Mouse (Mus musculus): ENCODE measurements at regions not wholly inside any gene's neighbourhood (a gene's known extent, or its start where the extent isn't known, plus 50 kb on each side); places are given as distances from the start of the nearest gene placed in this dataset.

DNA sequence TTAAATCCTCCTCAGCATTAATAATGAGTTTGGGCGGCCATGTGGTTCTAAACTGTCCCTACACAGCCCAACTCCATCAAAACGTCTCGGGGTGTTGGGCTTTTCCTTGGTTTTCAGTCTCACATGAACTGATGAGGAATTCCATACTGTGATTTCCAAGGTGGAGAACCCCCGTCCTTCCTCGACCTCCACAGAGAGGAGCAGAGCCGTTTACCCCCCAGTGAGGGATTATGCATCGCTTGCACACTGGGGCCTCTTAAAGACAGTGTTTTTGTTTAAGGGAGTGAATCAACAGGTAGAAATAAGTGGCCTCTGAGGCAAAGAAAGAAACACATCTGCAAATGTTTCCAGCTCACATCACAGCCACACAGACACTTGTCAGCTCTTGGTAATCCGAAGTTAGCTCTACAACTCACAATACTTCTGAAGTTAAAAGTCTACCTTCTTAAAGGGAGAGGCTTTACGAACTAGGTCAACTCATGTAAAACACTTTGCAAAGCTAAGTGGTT, 82.0 kb upstream of the Pitrm1 start:
- DNase-seq = no peak

GRCm38 (mm10) chr13:6469446-6470227, 78.3 kb upstream of the Pitrm1 start:
- DNase-seq = peak; percentile 25

- no peak for DNase-seq
These were observed 77.5 kb upstream of the Pitrm1 start for GRCm38 (mm10) chr13:6470286-6471103.

DNA sequence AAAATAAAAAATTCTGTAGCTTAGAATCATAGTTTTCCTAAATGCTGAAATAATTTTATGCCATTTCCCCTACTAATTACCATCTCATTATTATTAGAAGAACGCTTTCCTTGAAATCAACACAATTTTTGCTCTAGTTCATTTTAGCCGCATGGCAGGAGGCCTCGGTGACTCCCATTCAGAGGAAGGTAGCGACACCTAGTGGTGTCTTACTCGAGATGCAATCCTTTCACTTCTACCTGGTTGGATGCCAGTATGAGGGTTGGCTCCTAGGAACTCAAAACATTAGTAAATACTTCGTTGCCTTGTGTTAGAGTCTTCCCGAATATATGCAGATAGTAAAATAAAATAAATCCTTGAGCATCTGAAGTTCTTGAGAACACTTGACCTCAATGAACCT, 76.3 kb upstream of the Pitrm1 start:
- peak; percentile 53 for DNase-seq

DNA sequence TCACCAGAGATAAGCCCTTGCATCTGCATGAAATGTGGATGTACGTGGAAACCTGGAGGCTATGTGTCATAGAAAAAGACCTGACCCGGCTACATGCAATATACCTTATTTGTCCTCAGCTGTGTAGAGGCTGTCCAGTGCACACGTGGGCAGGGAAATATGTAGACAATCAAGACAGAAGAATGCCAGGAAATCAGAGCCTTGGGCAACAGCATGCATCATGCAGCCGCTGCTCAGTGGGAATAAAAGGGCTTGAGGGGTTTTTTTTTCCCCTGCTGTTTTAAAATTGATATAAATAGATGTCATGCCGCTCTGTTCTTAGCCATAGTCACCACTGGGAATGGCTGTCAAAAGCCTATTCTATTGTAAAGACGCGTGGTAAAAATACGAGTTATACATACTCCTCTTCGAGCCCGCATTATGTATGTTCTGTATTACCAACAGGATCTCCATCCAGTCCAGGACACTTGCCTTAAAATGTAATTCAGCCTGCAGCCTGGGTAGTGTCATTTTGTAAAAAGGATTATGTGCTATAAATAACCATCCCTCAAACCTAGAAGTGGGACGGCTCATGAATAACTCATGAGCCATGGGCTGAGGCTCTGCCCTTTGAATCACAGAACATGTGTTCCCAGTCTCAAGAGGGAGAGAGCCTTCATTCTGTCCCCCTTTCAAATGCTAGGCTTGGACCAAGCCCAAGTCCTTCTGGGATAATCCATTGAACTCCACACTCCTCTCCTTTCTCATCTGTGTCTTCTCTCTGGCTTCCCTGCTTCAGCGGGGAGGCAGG, 74.4 kb upstream of the Pitrm1 start:
- no peak for DNase-seq

- DNase-seq = no peak
These were observed 68.3 kb upstream of the Pitrm1 start for GRCm38 (mm10) chr13:6479667-6480066.

DNA sequence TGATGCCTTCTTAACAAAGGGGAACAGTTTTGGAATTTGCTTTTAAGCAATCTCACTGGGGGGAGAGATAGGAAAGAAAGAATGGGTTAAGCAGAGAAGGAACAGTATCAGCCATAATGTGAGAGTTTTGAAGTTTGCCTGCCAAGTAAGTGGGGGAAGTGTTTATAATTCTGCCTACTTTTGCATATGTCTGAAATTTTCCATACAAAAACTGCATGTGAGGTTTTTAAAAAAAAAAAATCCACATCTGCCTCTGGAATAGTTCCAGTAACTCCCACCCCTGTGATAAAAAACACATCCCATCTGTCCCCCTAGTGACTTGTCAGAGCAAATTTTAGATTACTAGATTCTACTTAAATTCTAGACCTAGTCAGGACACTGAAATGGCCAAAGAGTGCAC, 63.5 kb upstream of the Pitrm1 start:
- no peak for DNase-seq

GRCm38 (mm10) chr13:6487837-6488236, 60.1 kb upstream of the Pitrm1 start:
- no peak for DNase-seq

- DNase-seq = no peak
These were observed 54.9 kb upstream of the Pitrm1 start for GRCm38 (mm10) chr13:6492916-6493619.

Measured in thymus, postnatal 14 days (tissue).